Mouse (Mus musculus) midbrain, embryonic 14.5 days (tissue): ENCODE measurements around the gene Spint3. TPM values are rescaled to one million over a fixed set of nuclear protein-coding genes. Genes with fewer than 3 reads are reported as not detected.

ENCODE experiments used
- ATAC-seq: fragments of 200-750 bp; cut with Nextera tagmentation; 2 replicates; pipeline ENCODE4 v1.8.0; 2017; ENCODE audit warnings: moderate number of reproducible peaks, moderate library complexity; ENCODE audit not compliant: low FRiP score, low TSS enrichment
- DNase-seq: peaks from one replicate; pipeline ENCODE4 v3.0.0-alpha.2; 2015
- H3K27ac ChIP-seq: fragments of 300-500 bp; sonication (generic); replicated peaks from 2 replicates; pipeline ENCODE4 v1.5.1; 2014; ENCODE audit warnings: mild to moderate bottlenecking, low read depth, low read length, moderate library complexity
- H3K27me3 ChIP-seq: fragments of 300-500 bp; sonication (generic); 2 replicates; pipeline ENCODE4 v1.6.1; 2014; ENCODE audit warnings: low read length, control low read depth, mixed read lengths; ENCODE audit not compliant: control insufficient read depth, insufficient read depth
- H3K36me3 ChIP-seq: fragments of 300-500 bp; sonication (generic); 2 replicates; pipeline ENCODE4 v1.6.1; 2014; ENCODE audit warnings: low read length, control low read depth; ENCODE audit not compliant: control insufficient read depth, insufficient read depth
- H3K4me1 ChIP-seq: fragments of 300-500 bp; sonication (generic); 2 replicates; pipeline ENCODE4 v1.6.1; 2014; ENCODE audit warnings: mild to moderate bottlenecking, antibody characterized with exemption, low read length, control low read depth; ENCODE audit not compliant: control insufficient read depth, insufficient read depth
- H3K4me2 ChIP-seq: fragments of 300-500 bp; sonication (generic); 2 replicates; pipeline ENCODE4 v1.6.1; 2014; ENCODE audit warnings: mild to moderate bottlenecking, low read length, moderate library complexity
- H3K4me3 ChIP-seq: fragments of 300-500 bp; sonication (generic); replicated peaks from 2 replicates; pipeline ENCODE4 v1.5.1; 2014; ENCODE audit warnings: low read depth, low read length
- H3K9ac ChIP-seq: fragments of 300-500 bp; sonication (generic); replicated peaks from 2 replicates; pipeline ENCODE4 v1.6.1; 2014; ENCODE audit warnings: mild to moderate bottlenecking, low read length, moderate library complexity
- H3K9me3 ChIP-seq: fragments of 300-500 bp; sonication (generic); 2 replicates; pipeline ENCODE4 v1.6.1; 2016; ENCODE audit warnings: low read length, control low read depth, mixed read lengths; ENCODE audit not compliant: control insufficient read depth
- WGBS: fragments of 180-500 bp; shearing (Covaris S2); extraction: QIAGEN DNeasy Blood & Tissue Kit; methylation state at CpG from one replicate; pipeline ENCODE4 v1.1.7; 2014; 5-methylcytosine and 5-hydroxymethylcytosine counted together
- polyA plus RNA-seq: library from polyadenylated mRNA; unstranded; fragments of >200 nt; fragmentation: Nextera tagmentation; extraction: Ambion mirVana; gene quantifications from 2 replicates; pipeline ENCODE4 v1.2.1, GENCODE M21; 2014

Gene Spint3
- polyA plus RNA-seq, 1 experiment from 2014 or later, result not detected

- H3K9ac ChIP-seq, result no peak overlapping the region
- DNase-seq (no peak), ATAC-seq (no peak)
- H3K36me3 ChIP-seq, result no peaks in the 10 kb centered on the region
- no peak overlapping the region for H3K4me2 ChIP-seq
- WGBS, result 75% methylated on average over 2 of the region's 2 CpGs
- no peaks in the 10 kb centered on the region for H3K4me1 ChIP-seq
- H3K4me3 ChIP-seq, result no peak overlapping the region
- H3K9me3 ChIP-seq, result no peaks in the 10 kb centered on the region
- no peak overlapping the region for H3K27ac ChIP-seq
- H3K27me3 ChIP-seq, result no peaks in the 10 kb centered on the region
Measured at GRCm38 (mm10) chr2:164543745-164544144, 29.5 kb downstream of the Spint3 start.

GRCm38 (mm10) chr2:164542598-164542997 lies 30.7 kb downstream of the Spint3 start:
- Histone ChIP-seq H3K9ac (no peak overlapping the region), H3K36me3 (no peaks in the 10 kb centered on the region), H3K4me3 (no peak overlapping the region), H3K4me1 (no peaks in the 10 kb centered on the region), H3K27me3 (no peaks in the 10 kb centered on the region), H3K4me2 (no peak overlapping the region), H3K27ac (no peak overlapping the region), H3K9me3 (no peaks in the 10 kb centered on the region)
- ATAC-seq, result no peak
- DNase-seq, result no peak
- WGBS, result 88% methylated on average over 7 of the region's 7 CpGs

DNA sequence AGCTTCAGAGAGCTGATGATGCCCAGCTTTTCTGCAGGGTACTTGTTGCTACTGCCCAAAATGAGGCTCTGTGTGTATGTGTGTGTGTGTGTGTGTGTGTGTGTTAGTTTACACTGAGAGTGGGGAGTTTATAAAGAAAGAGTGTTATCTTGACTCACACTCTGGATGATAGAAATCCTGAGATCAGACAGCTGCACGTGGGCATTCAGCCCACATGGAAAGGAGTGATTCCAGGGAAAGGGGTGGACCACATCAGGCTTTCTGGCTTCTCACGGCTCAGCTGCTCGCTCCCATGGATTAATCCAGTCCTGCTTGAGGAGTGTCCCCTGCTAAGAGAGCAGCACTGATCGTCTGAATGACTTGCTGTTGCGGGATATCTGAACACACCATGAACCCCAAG lies 31.1 kb downstream of the Spint3 start:
- no peak overlapping the region for H3K27ac ChIP-seq
- no peak overlapping the region for H3K4me2 ChIP-seq
- WGBS, result 63% methylated on average over 5 of the region's 5 CpGs
- no peak overlapping the region for H3K9ac ChIP-seq
- H3K27me3 ChIP-seq, result no peaks in the 10 kb centered on the region
- H3K9me3 ChIP-seq, result no peaks in the 10 kb centered on the region
- ATAC-seq (no peak), DNase-seq (no peak)
- H3K36me3 ChIP-seq, result no peaks in the 10 kb centered on the region
- H3K4me1 ChIP-seq, result no peaks in the 10 kb centered on the region
- no peak overlapping the region for H3K4me3 ChIP-seq

GRCm38 (mm10) chr2:164540652-164541427 lies 32.4 kb downstream of the Spint3 start:
- no peaks in the 10 kb centered on the region for H3K4me1 ChIP-seq
- ATAC-seq (no peak), DNase-seq (no peak)
- H3K9ac ChIP-seq, result no peak overlapping the region
- H3K4me2 ChIP-seq, result no peak overlapping the region
- no peaks in the 10 kb centered on the region for H3K36me3 ChIP-seq
- no peak overlapping the region for H3K4me3 ChIP-seq
- H3K27me3 ChIP-seq, result no peaks in the 10 kb centered on the region
- no peaks in the 10 kb centered on the region for H3K9me3 ChIP-seq
- no peak overlapping the region for H3K27ac ChIP-seq
- 52% methylated on average over 8 of the region's 8 CpGs for WGBS

- H3K4me2 ChIP-seq, result no peak overlapping the region
- no peak overlapping the region for H3K4me3 ChIP-seq
- no peaks in the 10 kb centered on the region for H3K36me3 ChIP-seq
- H3K9me3 ChIP-seq, result no peaks in the 10 kb centered on the region
- H3K27ac ChIP-seq, result no peak overlapping the region
- H3K4me1 ChIP-seq, result no peaks in the 10 kb centered on the region
- WGBS, result 91% methylated on average over 4 of the region's 4 CpGs
- DNase-seq (no peak), ATAC-seq (no peak)
- H3K9ac ChIP-seq, result no peak overlapping the region
- H3K27me3 ChIP-seq, result no peaks in the 10 kb centered on the region
Measured at GRCm38 (mm10) chr2:164537003-164537402, 36.3 kb downstream of the Spint3 start.

GRCm38 (mm10) chr2:164534315-164534714 lies 38.9 kb downstream of the Spint3 start:
- Histone ChIP-seq H3K4me3 (no peak overlapping the region), H3K9ac (no peak overlapping the region), H3K27me3 (no peaks in the 10 kb centered on the region), H3K4me1 (no peaks in the 10 kb centered on the region), H3K4me2 (no peak overlapping the region), H3K36me3 (no peaks in the 10 kb centered on the region), H3K27ac (no peak overlapping the region), H3K9me3 (no peaks in the 10 kb centered on the region)
- 83% methylated on average over 10 of the region's 10 CpGs for WGBS
- no peak for ATAC-seq
- DNase-seq, result no peak

DNA sequence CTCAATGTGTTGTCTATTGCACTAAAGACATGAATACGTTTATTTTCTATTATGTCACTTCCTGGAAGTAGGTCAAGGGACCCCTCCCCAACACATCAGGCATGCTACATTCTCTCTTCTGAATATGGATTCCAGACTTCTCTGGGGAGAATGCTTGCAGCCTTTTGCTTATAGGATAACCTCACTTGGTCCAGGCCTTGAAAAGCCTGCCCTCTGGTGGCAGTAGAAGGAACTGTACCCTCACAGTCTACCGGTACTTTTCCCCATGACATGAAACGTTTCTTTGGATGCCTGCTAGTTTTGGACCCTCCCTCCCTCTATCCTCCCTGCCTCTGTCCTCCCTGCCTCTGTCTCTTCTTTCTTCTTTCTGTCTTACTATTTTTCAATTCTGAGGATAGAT lies 42.1 kb downstream of the Spint3 start:
- Histone ChIP-seq H3K4me2 (no peak overlapping the region), H3K9me3 (no peaks in the 10 kb centered on the region), H3K36me3 (no peaks in the 10 kb centered on the region), H3K4me3 (no peak overlapping the region), H3K27me3 (no peaks in the 10 kb centered on the region), H3K27ac (no peak overlapping the region), H3K9ac (no peak overlapping the region), H3K4me1 (no peaks in the 10 kb centered on the region)
- WGBS, result 6% methylated on average over 3 of the region's 3 CpGs
- DNase-seq (peak; percentile 85), ATAC-seq (no peak)

DNA sequence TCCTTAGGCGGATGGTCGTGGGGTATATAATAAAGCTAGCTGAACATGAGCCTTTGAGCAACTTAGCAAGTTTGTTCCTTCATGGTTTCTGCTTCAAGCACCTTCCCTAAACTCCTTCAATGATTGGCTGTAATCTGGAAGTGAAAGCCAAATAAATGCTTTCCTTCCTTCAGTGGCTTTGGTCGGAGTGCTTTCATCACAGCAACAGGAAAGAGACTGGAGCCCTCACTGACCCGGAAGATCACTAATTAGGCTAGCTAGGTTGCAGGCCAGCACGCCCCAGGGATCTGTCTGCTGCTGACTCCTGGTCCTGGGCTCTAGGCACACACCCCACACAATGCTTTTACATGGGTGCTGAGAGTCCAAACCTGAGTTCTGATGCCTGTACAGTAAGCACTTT lies 44.7 kb downstream of the Spint3 start:
- WGBS, result 75% methylated on average over 5 of the region's 5 CpGs
- Histone ChIP-seq H3K4me1 (no peaks in the 10 kb centered on the region), H3K27ac (no peak overlapping the region), H3K27me3 (no peaks in the 10 kb centered on the region), H3K4me3 (no peak overlapping the region), H3K36me3 (no peaks in the 10 kb centered on the region), H3K9me3 (no peaks in the 10 kb centered on the region), H3K9ac (no peak overlapping the region), H3K4me2 (no peak overlapping the region)
- DNase-seq (no peak), ATAC-seq (no peak)

DNA sequence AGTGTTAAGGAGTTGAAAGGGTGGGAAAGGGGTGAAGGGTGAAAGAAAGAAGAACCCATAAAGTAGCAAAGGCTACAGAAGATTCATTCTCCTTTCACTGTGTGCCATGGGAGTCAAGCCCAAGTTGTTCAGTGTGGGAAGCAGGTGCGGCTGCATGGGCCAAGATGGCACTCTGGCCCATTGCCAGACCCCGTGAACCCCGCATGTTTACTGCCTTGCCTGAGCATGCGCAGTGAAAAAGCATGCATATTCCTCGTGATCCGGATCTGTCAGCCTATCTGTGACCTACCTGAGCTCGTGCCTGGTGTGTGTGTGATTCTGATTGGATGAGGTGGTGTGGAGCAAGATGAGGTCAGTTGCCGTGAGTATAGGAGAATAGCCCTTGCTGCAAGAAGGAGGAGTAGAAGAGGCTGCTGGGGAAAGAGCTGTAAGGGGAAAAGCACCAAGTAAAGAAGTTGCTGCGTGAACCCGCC lies 49.9 kb downstream of the Spint3 start:
- Histone ChIP-seq H3K27ac (no peak overlapping the region), H3K36me3 (no peaks in the 10 kb centered on the region), H3K9me3 (no peaks in the 10 kb centered on the region), H3K4me3 (no peak overlapping the region), H3K27me3 (no peaks in the 10 kb centered on the region), H3K9ac (no peak overlapping the region), H3K4me1 (no peaks in the 10 kb centered on the region), H3K4me2 (no peak overlapping the region)
- ATAC-seq (no peak), DNase-seq (no peak)
- 83% methylated on average over 10 of the region's 10 CpGs for WGBS
